Mouse (Mus musculus): Measurements from ENCODE around the gene Tmem108. TPM values are rescaled to one million over a fixed set of nuclear protein-coding genes. Genes with fewer than 3 reads are reported as not detected.
A peak's percentile ranks its signal among the peaks of the same experiment; 100 is the strongest.

The Tmem108 gene
- polyA plus RNA-seq, 1 experiment from 2014 or later: 1.2 TPM

DNA sequence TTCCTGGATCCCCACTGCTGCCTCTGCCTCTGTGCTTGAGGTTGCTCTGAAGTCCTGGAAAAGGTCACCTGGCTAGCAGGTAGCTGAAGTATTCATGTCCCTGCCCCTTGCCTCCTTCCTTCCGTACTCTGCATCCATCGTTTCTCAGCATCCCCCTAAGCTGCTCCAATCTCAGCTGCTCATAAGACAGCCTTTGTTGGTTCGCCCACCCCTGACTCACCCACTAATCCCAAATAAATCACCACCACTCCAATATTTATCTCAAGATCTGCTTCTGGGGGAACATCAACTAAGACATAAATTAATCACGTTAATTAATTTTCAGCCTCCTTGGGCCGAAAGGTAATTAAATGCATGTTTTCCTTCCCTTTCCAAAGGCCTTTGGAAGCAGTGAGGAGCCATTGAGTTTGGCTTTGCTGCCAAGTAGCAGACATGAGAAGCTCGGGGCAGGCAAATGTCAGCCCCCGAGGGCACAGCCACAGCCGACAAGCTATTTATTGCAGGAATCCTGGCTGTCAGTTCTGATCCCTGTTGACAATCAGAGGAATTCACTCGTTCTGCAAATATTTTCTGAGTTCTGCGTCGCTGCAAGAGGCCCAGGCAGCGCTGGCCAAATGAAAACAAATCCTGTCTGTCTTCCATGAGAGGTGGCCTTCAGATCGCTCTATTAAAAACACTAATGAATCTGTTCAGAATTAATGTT is 318.4 kb downstream of the Tmem108 start:
- Histone ChIP-seq H3K27ac (ENCODE audit: low read depth) (no peak overlapping the region), H3K9me3 (ENCODE audit: low read length) (no peaks in the 10 kb centered on the region), H3K36me3 (replicated peaks; ENCODE audit: insufficient read depth, low read length) (no peaks in the 10 kb centered on the region), H3K9ac (replicated peaks) (no peak overlapping the region), H3K4me2 (ENCODE audit: low read depth, low read length) (no peak overlapping the region), H3K27me3 (ENCODE audit: insufficient read depth, low read length) (no peaks in the 10 kb centered on the region), H3K4me1 (ENCODE audit: insufficient read depth) (no peaks in the 10 kb centered on the region), H3K4me3 (ENCODE audit: low read depth, low read length) (no peak overlapping the region)
- DNase-seq: no peak
- 63% methylated on average over 13 of the region's 13 CpGs for WGBS (ENCODE audit: insufficient replicate concordance)
- TF ChIP-seq CTCF (IDR thresholded peaks at IDR 0.05; ENCODE audit: low read depth): no peak
- no peak for TF ChIP-seq EP300 (IDR thresholded peaks at IDR 0.05; ENCODE audit: low read depth)
- ATAC-seq: no peak

DNA sequence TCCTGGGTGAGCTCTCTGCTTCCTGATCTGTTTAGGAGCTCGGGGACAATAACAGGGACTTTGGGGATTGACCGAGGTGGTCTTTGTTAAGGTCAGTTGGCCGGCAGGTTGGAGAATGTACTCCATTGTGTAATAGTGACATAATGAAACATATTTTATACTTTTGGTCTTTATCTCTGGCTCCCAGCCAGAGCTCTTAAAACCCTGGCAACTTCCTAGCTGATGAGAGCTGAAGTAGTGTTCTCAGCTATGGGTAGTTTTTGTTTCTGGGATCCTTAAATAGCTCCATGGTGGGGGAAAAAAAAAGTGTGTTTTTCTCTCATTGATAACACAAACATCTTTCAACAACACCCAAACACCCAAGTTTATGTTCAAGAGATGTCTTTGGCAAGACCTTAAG is 321.0 kb downstream of the Tmem108 start:
- H3K27me3 ChIP-seq (ENCODE audit: insufficient read depth, low read length): no peaks in the 10 kb centered on the region
- H3K9ac ChIP-seq (replicated peaks): no peak overlapping the region
- H3K4me1 ChIP-seq (ENCODE audit: insufficient read depth): no peaks in the 10 kb centered on the region
- ATAC-seq (no peak), DNase-seq (no peak)
- H3K4me3 ChIP-seq (ENCODE audit: low read depth, low read length): no peak overlapping the region
- no peaks in the 10 kb centered on the region for H3K9me3 ChIP-seq (ENCODE audit: low read length)
- H3K27ac ChIP-seq (ENCODE audit: low read depth): no peak overlapping the region
- TF ChIP-seq CTCF (IDR thresholded peaks at IDR 0.05; ENCODE audit: low read depth): no peak
- no peak for TF ChIP-seq EP300 (IDR thresholded peaks at IDR 0.05; ENCODE audit: low read depth)
- WGBS (ENCODE audit: insufficient replicate concordance): 52% methylated on average over 3 of the region's 3 CpGs
- H3K36me3 ChIP-seq (replicated peaks; ENCODE audit: insufficient read depth, low read length): no peaks in the 10 kb centered on the region
- H3K4me2 ChIP-seq (ENCODE audit: low read depth, low read length): no peak overlapping the region

DNA sequence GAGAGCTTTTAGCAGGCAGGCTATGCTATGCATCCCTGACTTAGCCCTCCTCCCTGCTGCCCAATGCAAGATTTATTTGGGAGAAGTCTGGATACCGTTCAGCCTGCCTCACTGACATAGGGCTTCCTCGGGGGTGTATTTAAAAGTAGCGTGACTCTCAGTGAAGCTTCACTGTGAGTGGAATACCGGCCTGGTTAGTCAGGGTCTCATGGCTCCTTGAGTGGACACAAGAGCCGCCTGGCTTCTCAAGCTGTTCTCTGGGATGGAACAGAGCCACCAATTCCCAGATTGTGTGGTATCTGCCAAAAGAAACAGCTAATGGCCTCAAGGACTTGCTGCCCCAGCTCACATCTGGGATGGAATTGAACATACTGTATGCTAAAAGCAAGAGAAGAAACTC is 324.5 kb downstream of the Tmem108 start:
- H3K27ac ChIP-seq (ENCODE audit: low read depth): no peak overlapping the region
- no peak overlapping the region for H3K4me2 ChIP-seq (ENCODE audit: low read depth, low read length)
- no peaks in the 10 kb centered on the region for H3K9me3 ChIP-seq (ENCODE audit: low read length)
- no peaks in the 10 kb centered on the region for H3K4me1 ChIP-seq (ENCODE audit: insufficient read depth)
- H3K4me3 ChIP-seq (ENCODE audit: low read depth, low read length): no peak overlapping the region
- no peak overlapping the region for H3K9ac ChIP-seq (replicated peaks)
- no peak for TF ChIP-seq CTCF (IDR thresholded peaks at IDR 0.05; ENCODE audit: low read depth)
- TF ChIP-seq EP300 (IDR thresholded peaks at IDR 0.05; ENCODE audit: low read depth): no peak
- no peaks in the 10 kb centered on the region for H3K36me3 ChIP-seq (replicated peaks; ENCODE audit: insufficient read depth, low read length)
- H3K27me3 ChIP-seq (ENCODE audit: insufficient read depth, low read length): no peaks in the 10 kb centered on the region
- ATAC-seq: no peak
- 80% methylated on average over 5 of the region's 5 CpGs for WGBS (ENCODE audit: insufficient replicate concordance)
- no peak for DNase-seq

DNA sequence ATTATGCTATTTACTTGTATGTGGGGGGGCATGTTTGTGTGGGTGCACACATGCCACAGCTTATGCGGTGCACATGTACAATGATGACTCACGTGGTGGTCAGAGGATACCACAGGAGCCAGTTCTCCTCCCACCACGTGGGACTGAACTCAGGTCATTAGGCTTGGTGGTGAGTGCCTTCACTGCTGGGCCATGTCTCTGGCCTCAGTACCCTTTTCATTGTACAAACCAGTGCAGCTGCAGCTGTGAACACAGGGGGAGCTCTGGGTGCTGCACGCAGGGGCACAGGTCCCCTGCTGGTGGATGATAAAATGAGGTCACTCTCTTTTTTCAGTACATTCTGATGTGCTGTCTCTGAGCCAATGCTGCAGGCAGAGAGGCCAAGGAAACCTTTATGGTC is 327.5 kb downstream of the Tmem108 start:
- no peak overlapping the region for H3K4me3 ChIP-seq (ENCODE audit: low read depth, low read length)
- no peaks in the 10 kb centered on the region for H3K4me1 ChIP-seq (ENCODE audit: insufficient read depth)
- H3K9me3 ChIP-seq (ENCODE audit: low read length): no peaks in the 10 kb centered on the region
- DNase-seq: peak; percentile 30
- ATAC-seq: 0 out of 2 replicates have a peak, but pooled peaks have one; percentile 35
- H3K9ac ChIP-seq (replicated peaks): no peak overlapping the region
- TF ChIP-seq CTCF (IDR thresholded peaks at IDR 0.05; ENCODE audit: low read depth): peak; percentile 76
- no peak for TF ChIP-seq EP300 (IDR thresholded peaks at IDR 0.05; ENCODE audit: low read depth)
- H3K27ac ChIP-seq (ENCODE audit: low read depth): no peak overlapping the region
- 43% methylated on average over 4 of the region's 4 CpGs for WGBS (ENCODE audit: insufficient replicate concordance)
- H3K4me2 ChIP-seq (ENCODE audit: low read depth, low read length): no peak overlapping the region
- no peaks in the 10 kb centered on the region for H3K36me3 ChIP-seq (replicated peaks; ENCODE audit: insufficient read depth, low read length)
- H3K27me3 ChIP-seq (ENCODE audit: insufficient read depth, low read length): no peaks in the 10 kb centered on the region

Other genes starting within 250 kb of the Tmem108 start
- 1.00 and 1.2 TPM in 2 replicates for gene Nphp3, start 240.7 kb upstream of the Tmem108 start, polyA plus RNA-seq (2015; fragmentation: Nextera tagmentation; extraction: Ambion mirVana)

Measured in liver, postnatal 0 days (tissue).